Mouse (Mus musculus) kidney, postnatal 0 days (tissue): Measurements from ENCODE around the gene Jph4. TPM values are rescaled to one million over a fixed set of nuclear protein-coding genes. Genes with fewer than 3 reads are reported as not detected.

Source experiments
- ATAC-seq: fragments of 200-750 bp; cut with Nextera tagmentation; replicated peaks from 2 replicates; pipeline ENCODE4 v1.8.0; 2017; ENCODE audit warnings: low read depth, moderate number of reproducible peaks, moderate TSS enrichment, moderate library complexity; ENCODE audit not compliant: low FRiP score
- DNase-seq: peaks from one replicate; pipeline ENCODE4 v3.0.0-alpha.2; 2016; ENCODE audit warnings: low spot score
- H3K27ac ChIP-seq: fragments of 300-500 bp; sonication (generic); 2 replicates; pipeline ENCODE4 v1.5.1; 2014; ENCODE audit warnings: mild to moderate bottlenecking
- H3K27me3 ChIP-seq: fragments of 300-500 bp; sonication (generic); 2 replicates; pipeline ENCODE4 v1.6.1; 2014; ENCODE audit warnings: low read length, mixed read lengths; ENCODE audit not compliant: insufficient read depth
- H3K36me3 ChIP-seq: fragments of 300-500 bp; sonication (generic); 2 replicates; pipeline ENCODE4 v1.6.1; 2014; ENCODE audit warnings: low read length, mixed read lengths; ENCODE audit not compliant: insufficient read depth
- H3K4me1 ChIP-seq: fragments of 300-500 bp; sonication (generic); replicated peaks from 2 replicates; pipeline ENCODE4 v1.6.1; 2014; ENCODE audit warnings: antibody characterized with exemption, low read length, mixed read lengths; ENCODE audit not compliant: insufficient read depth
- H3K4me2 ChIP-seq: fragments of 300-500 bp; sonication (generic); 2 replicates; pipeline ENCODE4 v1.6.1; 2014; ENCODE audit warnings: mild to moderate bottlenecking, low read length, moderate library complexity, mixed read lengths
- H3K4me3 ChIP-seq: fragments of 300-500 bp; sonication (generic); replicated peaks from 2 replicates; pipeline ENCODE4 v1.5.1; 2014; ENCODE audit warnings: low read depth, low read length
- H3K9ac ChIP-seq: fragments of 300-500 bp; sonication (generic); 2 replicates; pipeline ENCODE4 v1.6.1; 2014; ENCODE audit warnings: low read depth, low read length
- H3K9me3 ChIP-seq: fragments of 300-500 bp; sonication (generic); replicated peaks from 2 replicates; pipeline ENCODE4 v1.6.1; 2016; ENCODE audit warnings: low read length, inconsistent platforms, mixed read lengths
- CTCF ChIP-seq: IDR thresholded peaks from 2 replicates; pipeline ENCODE4 v1.5.1; 2016; ENCODE audit warnings: antibody characterized with exemption, low read depth, mild to moderate bottlenecking, moderate library complexity
- WGBS: fragments of 180-500 bp; shearing (Covaris S2); extraction: QIAGEN DNeasy Blood & Tissue Kit; methylation state at CpG from one replicate; pipeline ENCODE4 v1.1.7; 2014; 5-methylcytosine and 5-hydroxymethylcytosine counted together
- polyA plus RNA-seq: library from polyadenylated mRNA; unstranded; fragments of >200 nt; fragmentation: Nextera tagmentation; extraction: Ambion mirVana; gene quantifications from 2 replicates; pipeline ENCODE4 v1.2.1, GENCODE M21; 2015

The Jph4 gene
- polyA plus RNA-seq, 1 experiment from 2014 or later = 0.30 TPM

- DNase-seq = no peak
- Histone ChIP-seq H3K4me1 (peaks cover 16% of the 10 kb centered on the region; the same call in 1 of the 2 replicates), H3K36me3 (no peaks in the 10 kb centered on the region), H3K4me3 (peak overlapping the region; percentile 54; the same call in 1 of the 2 replicates), H3K9ac (no peak overlapping the region), H3K4me2 (peak overlapping the region; percentile 99), H3K27ac (no peak overlapping the region), H3K9me3 (no peaks in the 10 kb centered on the region), H3K27me3 (peaks cover 34% of the 10 kb centered on the region)
- ATAC-seq = 0 out of 2 replicates have a peak, but pooled peaks have one; percentile 3
- 16% methylated on average over 26 of the region's 26 CpGs for WGBS
- TF ChIP-seq CTCF = peak; percentile 57
Measured at GRCm38 (mm10) chr14:55113975-55114645, 2.6 kb downstream of the Jph4 start.

- ATAC-seq (no peak), DNase-seq (no peak)
- no peak for TF ChIP-seq CTCF
- Histone ChIP-seq H3K9ac (no peak overlapping the region), H3K4me2 (0 out of 2 replicates have a peak overlapping the region, but pooled peaks have one; percentile 99), H3K36me3 (no peaks in the 10 kb centered on the region), H3K4me1 (peaks cover 16% of the 10 kb centered on the region; the same call in 1 of the 2 replicates), H3K27me3 (peaks cover 35% of the 10 kb centered on the region), H3K4me3 (no peak overlapping the region), H3K27ac (no peak overlapping the region), H3K9me3 (no peaks in the 10 kb centered on the region)
- WGBS = 76% methylated on average over 51 of the region's 51 CpGs
Measured at GRCm38 (mm10) chr14:55113351-55113974, 3.3 kb downstream of the Jph4 start.

GRCm38 (mm10) chr14:55111720-55112119 lies 5.0 kb downstream of the Jph4 start:
- H3K36me3 ChIP-seq = no peaks in the 10 kb centered on the region
- ATAC-seq (no peak), DNase-seq (no peak)
- no peaks in the 10 kb centered on the region for H3K9me3 ChIP-seq
- H3K27me3 ChIP-seq = peaks cover 35% of the 10 kb centered on the region
- 83% methylated on average over 2 of the region's 2 CpGs for WGBS
- no peak overlapping the region for H3K9ac ChIP-seq
- peaks cover 16% of the 10 kb centered on the region; the same call in 1 of the 2 replicates for H3K4me1 ChIP-seq
- no peak for TF ChIP-seq CTCF
- H3K4me3 ChIP-seq = no peak overlapping the region
- H3K4me2 ChIP-seq = no peak overlapping the region
- H3K27ac ChIP-seq = no peak overlapping the region

- TF ChIP-seq CTCF = no peak
- H3K27me3 ChIP-seq = peaks cover 28% of the 10 kb centered on the region
- no peak overlapping the region for H3K4me2 ChIP-seq
- peaks cover 12% of the 10 kb centered on the region; the same call in 1 of the 2 replicates for H3K4me1 ChIP-seq
- DNase-seq (no peak), ATAC-seq (no peak)
- H3K27ac ChIP-seq = no peak overlapping the region
- H3K4me3 ChIP-seq = no peak overlapping the region
- no peak overlapping the region for H3K9ac ChIP-seq
- 38% methylated on average over 9 of the region's 9 CpGs for WGBS
- H3K36me3 ChIP-seq = no peaks in the 10 kb centered on the region
- H3K9me3 ChIP-seq = no peaks in the 10 kb centered on the region
Measured at GRCm38 (mm10) chr14:55110076-55110475, 6.7 kb downstream of the Jph4 start.

GRCm38 (mm10) chr14:55109048-55109873 lies 7.5 kb downstream of the Jph4 start:
- TF ChIP-seq CTCF = no peak
- no peak overlapping the region for H3K4me2 ChIP-seq
- DNase-seq (no peak), ATAC-seq (0 out of 2 replicates have a peak, but pooled peaks have one; percentile 3)
- no peaks in the 10 kb centered on the region for H3K36me3 ChIP-seq
- no peaks in the 10 kb centered on the region for H3K9me3 ChIP-seq
- no peak overlapping the region for H3K9ac ChIP-seq
- H3K4me1 ChIP-seq = peaks cover 8% of the 10 kb centered on the region; the same call in 1 of the 2 replicates
- peaks cover 24% of the 10 kb centered on the region for H3K27me3 ChIP-seq
- H3K4me3 ChIP-seq = no peak overlapping the region
- H3K27ac ChIP-seq = no peak overlapping the region
- WGBS = 16% methylated on average over 21 of the region's 21 CpGs

GRCm38 (mm10) chr14:55108202-55108870 lies 8.4 kb downstream of the Jph4 start:
- Histone ChIP-seq H3K27me3 (peaks cover 16% of the 10 kb centered on the region), H3K9ac (no peak overlapping the region), H3K36me3 (no peaks in the 10 kb centered on the region), H3K4me2 (no peak overlapping the region), H3K4me1 (0 out of 2 replicates have a peak, but pooled peaks cover 8% of the 10 kb centered on the region), H3K9me3 (no peaks in the 10 kb centered on the region), H3K27ac (no peak overlapping the region), H3K4me3 (no peak overlapping the region)
- no peak for DNase-seq
- no peak for ATAC-seq
- no peak for TF ChIP-seq CTCF
- WGBS = 41% methylated on average over 9 of the region's 9 CpGs
